Mouse (Mus musculus) stomach, postnatal 0 days (tissue): Measurements from ENCODE around the gene Jph3.

Experiments
- CTCF ChIP-seq: IDR thresholded peaks from 2 replicates; pipeline ENCODE4 v1.5.1; 2016; ENCODE audit warnings: antibody characterized with exemption, low read depth, mild to moderate bottlenecking, moderate library complexity
- EP300 ChIP-seq: optimal IDR thresholded peaks from 2 replicates; pipeline ENCODE3; 2016; ENCODE audit warnings: antibody characterized with exemption

GRCm38 (mm10) chr8:121818226-121818625 lies 88.8 kb downstream of the Jph3 start:
- TF ChIP-seq CTCF (0 out of 2 replicates have a peak, but pooled peaks have one; percentile 12), EP300 (no peak)
